Mouse (Mus musculus) brain, embryonic 14.5 days (tissue): ENCODE results near the gene Cpvl. TPM values are rescaled to one million over a fixed set of nuclear protein-coding genes. Genes with fewer than 3 reads are reported as not detected.
A peak's percentile ranks its signal among the peaks of the same experiment; 100 is the strongest.

Source experiments
- DNase-seq: peaks from one replicate; pipeline ENCODE4 v3.0.0-alpha.2; 2011; ENCODE audit warnings: low read depth
- CTCF ChIP-seq: fragments of 200-500 bp; IDR thresholded peaks from 2 replicates; pipeline ENCODE4 v1.5.1; 2012; ENCODE audit warnings: inconsistent platforms, mild to moderate bottlenecking, moderate library complexity, borderline replicate concordance; ENCODE audit not compliant: insufficient read depth, insufficient read length; ENCODE audit errors: extremely low read depth
- POLR2A ChIP-seq: fragments of 200-500 bp; IDR thresholded peaks from 2 replicates; pipeline ENCODE4 v1.6.1; 2012; ENCODE audit warnings: mild to moderate bottlenecking, inconsistent platforms, borderline replicate concordance; ENCODE audit not compliant: poor library complexity, insufficient read depth, insufficient read length, severe bottlenecking; ENCODE audit errors: extremely low read depth
- polyA plus RNA-seq: library from polyadenylated mRNA; depleted of rRNA; stranded (reverse); fragments of >200 nt; gene quantifications from 2 replicates; pipeline ENCODE4 v1.2.3, GENCODE M21; 2012

Gene Cpvl
- polyA plus RNA-seq, 1 experiment = not detected

- TF ChIP-seq CTCF (no peak), POLR2A (no peak)
- DNase-seq = no peak
Measured at GRCm38 (mm10) chr6:53917026-53917558, 61.4 kb downstream of the Cpvl start.

- no peak for DNase-seq
- TF ChIP-seq CTCF (no peak), POLR2A (no peak)
Measured at GRCm38 (mm10) chr6:53915347-53915746, 63.1 kb downstream of the Cpvl start.

GRCm38 (mm10) chr6:53913151-53913550, 65.3 kb downstream of the Cpvl start:
- peak; percentile 41 for DNase-seq
- TF ChIP-seq POLR2A (no peak), CTCF (no peak)

GRCm38 (mm10) chr6:53912112-53912782, 66.2 kb downstream of the Cpvl start:
- TF ChIP-seq POLR2A (no peak), CTCF (no peak)
- DNase-seq = no peak

- DNase-seq = no peak
- TF ChIP-seq CTCF (no peak), POLR2A (no peak)
Measured at GRCm38 (mm10) chr6:53909986-53910385, 68.5 kb downstream of the Cpvl start.

GRCm38 (mm10) chr6:53909446-53909845, 69.0 kb downstream of the Cpvl start:
- TF ChIP-seq POLR2A (no peak), CTCF (no peak)
- no peak for DNase-seq

GRCm38 (mm10) chr6:53906871-53907270, 71.6 kb downstream of the Cpvl start:
- no peak for TF ChIP-seq CTCF
- TF ChIP-seq POLR2A = no peak
- DNase-seq = no peak

- DNase-seq = no peak
Measured at GRCm38 (mm10) chr6:53906051-53906462, 72.4 kb downstream of the Cpvl start.

GRCm38 (mm10) chr6:53905576-53905975, 72.9 kb downstream of the Cpvl start:
- TF ChIP-seq CTCF (no peak), POLR2A (no peak)
- no peak for DNase-seq

More at GRCm38 (mm10) chr6:53906051-53906462, 72.4 kb downstream of the Cpvl start:
- no peak for TF ChIP-seq POLR2A
- TF ChIP-seq CTCF = no peak

- no peak for TF ChIP-seq CTCF
- no peak for DNase-seq
Measured at GRCm38 (mm10) chr6:53904703-53905395, 73.6 kb downstream of the Cpvl start.

- DNase-seq = peak; percentile 55
- TF ChIP-seq CTCF (no peak), POLR2A (no peak)
Measured at GRCm38 (mm10) chr6:53904186-53904585, 74.3 kb downstream of the Cpvl start.

- no peak for DNase-seq
- no peak for TF ChIP-seq CTCF
- no peak for TF ChIP-seq POLR2A
Measured at GRCm38 (mm10) chr6:53901741-53902140, 76.7 kb downstream of the Cpvl start.
